Mouse (Mus musculus): Measurements from ENCODE around the gene Prox1.

Prox1 gene

DNA sequence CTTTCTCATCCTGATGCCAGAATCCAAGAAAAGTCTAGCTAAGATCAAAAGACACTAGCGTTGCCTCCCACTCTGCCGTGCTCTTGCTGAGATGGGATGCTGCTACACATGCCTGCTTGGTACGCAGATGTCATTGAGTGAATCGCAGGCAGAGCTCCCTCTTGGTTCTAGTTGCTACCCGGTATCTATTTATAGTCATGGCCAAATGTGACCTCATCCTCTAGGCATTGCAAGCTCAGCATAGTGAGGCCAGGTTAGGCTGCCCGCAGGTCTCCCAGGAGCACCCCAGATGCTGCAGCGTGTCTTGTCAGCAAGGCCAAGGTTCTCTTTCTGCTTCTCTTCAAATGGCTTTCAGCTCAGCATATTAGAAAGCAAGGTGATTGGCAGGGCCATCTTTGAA is 84.8 kb downstream of the Prox1 start:
- no peak for DNase-seq (ENCODE audit: low spot score in 2 of 2)

GRCm38 (mm10) chr1:190079643-190080275 is 90.8 kb downstream of the Prox1 start:
- DNase-seq (ENCODE audit: low spot score in 2 of 2) = no peak

GRCm38 (mm10) chr1:190076601-190077000 is 93.9 kb downstream of the Prox1 start:
- no peak for DNase-seq (ENCODE audit: low spot score in 2 of 2)

Measured in frontal cortex, postnatal 36 days (tissue).